Mouse (Mus musculus) layer of hippocampus, adult 2 months (tissue): ENCODE measurements around the gene Mcemp1. TPM values are rescaled to one million over a fixed set of nuclear protein-coding genes. Genes with fewer than 3 reads are reported as not detected.

Experiments used
- DNase-seq, 2 experiments: peaks; one replicate each; pipeline ENCODE4 v3.0.0; 2022; ENCODE audit warnings: low spot score in 2 of 2
- H3K27ac ChIP-seq: fragments of 200-600 bp; 2 replicates; pipeline ENCODE4 v1.8.1; 2022
- H3K4me3 ChIP-seq: fragments of 200-600 bp; 2 replicates; pipeline ENCODE4 v1.8.1; 2022; ENCODE audit warnings: mild to moderate bottlenecking
- CTCF ChIP-seq: fragments of 200-600 bp; conservative IDR thresholded peaks from 2 replicates; pipeline ENCODE4 v1.8.1; 2022; ENCODE audit warnings: antibody characterized with exemption, mild to moderate bottlenecking, moderate library complexity
- total RNA-seq, 2 experiments: library from RNA; stranded (reverse); gene quantifications; 2 replicates each; pipeline ENCODE4 v1.2.3; 2021

The Mcemp1 gene
- total RNA-seq, 2 experiments from 2014 or later, result not detected

GRCm38 (mm10) chr8:3717321-3717954, 51.9 kb downstream of the Mcemp1 start:
- H3K4me3 ChIP-seq, result no peak overlapping the region
- DNase-seq, result no peak
- no peak overlapping the region for H3K27ac ChIP-seq
- no peak for TF ChIP-seq CTCF

DNA sequence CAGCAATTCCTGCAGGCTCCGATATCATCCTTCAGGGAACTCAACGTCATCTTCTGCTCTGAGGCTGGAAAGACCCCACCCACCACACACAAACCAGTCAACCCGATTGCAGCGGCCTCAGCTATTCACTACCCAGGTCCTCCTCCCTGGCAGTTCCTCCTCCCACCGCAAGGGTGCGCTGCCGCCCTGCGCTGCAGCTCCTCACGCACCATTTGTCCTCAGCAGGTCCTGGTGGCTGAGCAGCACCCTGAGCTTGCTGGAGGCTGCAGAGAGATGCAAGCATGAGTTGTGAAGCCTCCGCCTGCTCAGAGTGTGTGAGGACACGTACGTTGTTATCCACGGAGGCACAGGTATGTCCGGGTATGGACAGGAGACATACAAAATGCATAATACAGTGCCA, 53.0 kb downstream of the Mcemp1 start:
- DNase-seq, result peak; percentile 39 to 55
- H3K27ac ChIP-seq, result no peak overlapping the region
- H3K4me3 ChIP-seq, result no peak overlapping the region
- TF ChIP-seq CTCF, result peak; percentile 87

Other genes with a start within 250 kb of the Mcemp1 start
- gene Pex11g, start 198.1 kb upstream of the Mcemp1 start, total RNA-seq, result under 1 TPM; 0.32 to 0.95 TPM
- gene Tex45, start 194.9 kb upstream of the Mcemp1 start, total RNA-seq, result under 1 TPM; 0.23 to 0.54 TPM
- gene Zfp358, start 172.6 kb upstream of the Mcemp1 start, total RNA-seq, result 10 to 100 TPM; 27.9 to 29.9 TPM
- 10 to 100 TPM; 82.4 to 85.4 TPM for gene Mcoln1, start 165.3 kb upstream of the Mcemp1 start, total RNA-seq
- gene Pnpla6, start 150.4 kb upstream of the Mcemp1 start, total RNA-seq, result 10 to 100 TPM; 79.4 to 82.1 TPM
- not detected for gene C330021F23Rik, start 97.8 kb upstream of the Mcemp1 start, total RNA-seq
- gene Camsap3, start 78.5 kb upstream of the Mcemp1 start, total RNA-seq, result 10 to 100 TPM; 36.5 to 39.3 TPM
- 10 to 100 TPM; 39.6 to 41.4 TPM for gene Xab2, start 44.4 kb upstream of the Mcemp1 start, total RNA-seq
- 10 to 100 TPM; 87.0 to 87.3 TPM for gene Pet100, start 44.2 kb upstream of the Mcemp1 start, total RNA-seq
- gene Pcp2, start 40.2 kb upstream of the Mcemp1 start, total RNA-seq, result 1 to 10 TPM in 1 of 2 experiments, under 1 TPM in 1; 0.88 to 3.6 TPM
- gene Stxbp2, start 34.8 kb upstream of the Mcemp1 start, total RNA-seq, result 10 to 100 TPM; 43.3 to 55.7 TPM
- gene Retn, start 10.0 kb upstream of the Mcemp1 start, total RNA-seq, result 1 to 10 TPM in 1 of 2 experiments, under 1 TPM in 1; 0.67 to 1.1 TPM
- gene Fcor, start 6.6 kb downstream of the Mcemp1 start, total RNA-seq, result 10 to 100 TPM; 14.7 to 17.9 TPM
- 10 to 100 TPM; 27.4 to 28.4 TPM for gene Trappc5, start 10.5 kb downstream of the Mcemp1 start, total RNA-seq
- not detected for gene Fcer2a, start 28.4 kb downstream of the Mcemp1 start, total RNA-seq
- not detected for gene Clec4g, start 54.9 kb downstream of the Mcemp1 start, total RNA-seq
- under 1 TPM in 1 of 2 experiments, not detected in 1; 0.41 TPM for gene Cd209a, start 83.2 kb downstream of the Mcemp1 start, total RNA-seq
- not detected for gene Cd209e, start 188.6 kb downstream of the Mcemp1 start, total RNA-seq
- gene Cd209d, start 212.8 kb downstream of the Mcemp1 start, total RNA-seq, result not detected